Mouse (Mus musculus) ZHBTc4 (cell line): ENCODE measurements around the gene Slc16a5.
A peak's percentile ranks its signal among the peaks of the same experiment; 100 is the strongest.

Experiments used
- DNase-seq: peaks from one replicate; pipeline ENCODE4 v3.0.0-alpha.2; 2011; ENCODE audit warnings: low read depth, low spot score

The Slc16a5 gene

DNA sequence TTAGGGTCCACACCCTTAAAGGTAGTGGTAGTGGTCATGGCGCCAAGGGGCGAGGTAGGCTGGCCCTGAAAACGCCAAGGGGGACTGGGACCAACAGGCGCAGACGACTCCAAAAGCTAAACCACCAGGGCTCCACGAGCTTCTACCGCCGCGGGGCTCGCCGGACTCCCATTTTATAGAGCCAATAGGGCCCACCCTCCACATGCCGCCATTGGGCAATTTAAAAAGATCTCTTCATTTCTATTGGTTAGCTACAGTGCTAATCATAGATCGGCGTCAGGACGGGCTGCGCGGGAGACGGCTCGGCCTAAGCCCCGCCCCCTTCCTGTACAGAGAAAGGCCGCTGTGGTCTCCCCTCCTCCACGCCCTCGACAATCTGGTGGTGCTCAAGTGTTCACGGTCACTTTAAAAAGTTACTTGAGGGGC lies 52.0 kb downstream of the Slc16a5 start, which contains the start of gene Jpt1:
Gene Jpt1 (minus strand): TSS at position 150 of the 426 bp plus-strand sequence.
- peak; percentile 97 for DNase-seq

GRCm38 (mm10) chr11:115515021-115515420 lies 52.7 kb downstream of the Slc16a5 start:
- no peak for DNase-seq

DNA sequence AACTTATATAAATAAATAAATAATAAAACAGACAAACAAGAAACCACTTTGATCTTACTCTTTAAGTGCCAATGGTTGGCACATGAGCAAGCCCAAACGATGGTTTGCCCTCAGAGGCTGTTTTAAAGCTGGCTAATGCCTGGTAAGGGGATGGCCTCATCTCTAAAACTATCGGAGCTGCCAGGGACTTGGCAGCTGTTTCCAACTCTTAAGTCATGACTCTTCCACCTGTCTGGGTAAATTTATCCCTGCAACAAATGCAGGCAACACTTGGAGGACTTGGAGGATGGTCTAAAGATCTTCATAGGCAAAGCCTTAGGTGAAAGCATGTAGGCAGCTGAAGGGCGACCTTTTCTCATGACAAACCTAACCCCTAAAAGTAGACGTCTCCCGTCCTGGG lies 54.7 kb downstream of the Slc16a5 start:
- no peak for DNase-seq

- no peak for DNase-seq
Observed at GRCm38 (mm10) chr11:115518693-115519092, 56.4 kb downstream of the Slc16a5 start.

DNA sequence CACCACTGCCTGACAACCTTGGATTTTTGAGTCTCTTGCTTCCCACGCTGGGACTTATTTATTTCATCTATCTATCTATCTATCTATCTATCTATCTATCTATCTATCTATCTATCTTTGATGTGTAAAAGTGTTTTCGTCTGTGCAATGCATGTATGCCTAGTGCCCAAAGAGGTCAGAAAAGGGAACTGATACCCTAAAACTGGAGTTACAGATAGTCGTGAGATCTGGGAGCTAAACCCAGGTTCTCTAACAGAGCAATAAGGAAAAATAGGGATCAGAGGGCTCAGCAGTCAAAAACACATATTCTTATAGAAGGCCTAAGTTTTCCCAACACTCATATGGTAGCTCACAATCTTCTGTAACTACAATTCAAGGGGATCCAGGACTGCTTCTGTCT lies 57.3 kb downstream of the Slc16a5 start:
- no peak for DNase-seq

DNA sequence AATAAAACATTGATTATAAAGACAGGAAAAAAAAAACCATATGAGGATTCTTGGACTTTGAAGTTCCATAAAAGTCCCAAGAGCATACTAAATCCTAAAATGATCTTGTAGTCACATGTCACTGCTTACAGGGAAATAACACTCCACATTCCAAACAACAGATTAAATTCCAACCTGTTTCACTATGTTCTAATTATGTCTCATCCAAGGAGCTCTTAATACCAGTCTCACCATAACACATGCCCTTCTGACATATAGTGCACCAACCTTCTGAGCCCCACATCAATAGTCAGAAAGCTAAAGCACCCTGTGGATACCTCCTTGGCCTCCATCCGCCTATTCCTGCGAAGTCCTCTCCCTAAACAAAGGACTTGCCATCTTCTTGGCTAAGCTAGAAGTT lies 57.9 kb downstream of the Slc16a5 start:
- no peak for DNase-seq

DNA sequence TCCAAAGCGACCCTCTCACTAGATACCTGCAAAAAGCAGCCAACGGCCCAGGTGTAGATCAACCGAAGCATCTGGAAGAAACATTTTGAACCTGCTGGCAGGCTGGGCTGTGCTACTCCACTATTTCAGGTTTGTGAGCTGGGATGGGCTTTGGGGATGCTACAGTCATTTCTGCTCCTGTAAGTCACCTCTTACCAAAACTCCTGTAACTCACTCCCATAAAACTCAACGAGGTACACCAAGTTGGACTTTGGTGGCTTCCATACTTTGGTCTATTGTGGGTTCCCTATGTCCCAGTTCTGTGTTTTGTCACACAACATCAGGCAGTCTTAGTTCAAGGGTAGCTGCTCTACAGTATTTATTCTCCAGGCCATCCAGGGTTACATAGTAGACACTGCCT lies 58.8 kb downstream of the Slc16a5 start:
- no peak for DNase-seq

GRCm38 (mm10) chr11:115522238-115522637 lies 60.0 kb downstream of the Slc16a5 start:
- DNase-seq, result no peak

DNA sequence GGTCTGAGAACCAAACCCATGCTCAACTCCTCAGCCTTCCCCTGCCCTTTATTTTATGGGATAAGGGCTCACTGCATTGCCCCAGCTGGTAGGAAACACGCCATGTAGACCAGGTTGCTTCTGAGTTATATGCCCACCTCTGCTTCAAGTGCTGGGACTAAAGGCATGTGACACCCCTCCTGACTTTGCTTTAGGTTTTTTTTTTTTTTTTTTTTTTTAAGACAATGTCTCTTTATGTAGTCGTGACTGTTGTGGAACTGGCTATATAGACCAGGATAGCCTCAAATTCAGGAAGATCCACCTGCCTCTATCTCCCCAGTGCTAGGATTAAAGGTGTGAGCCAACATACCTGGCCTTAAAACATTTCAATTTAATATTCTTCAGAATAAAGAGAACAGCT lies 60.4 kb downstream of the Slc16a5 start:
- DNase-seq, result no peak
